Mouse (Mus musculus): ENCODE results near the gene 1600014C10Rik. TPM values are rescaled to one million over a fixed set of nuclear protein-coding genes. Genes with fewer than 3 reads are reported as not detected.

Gene 1600014C10Rik
- polyA plus RNA-seq, 1 experiment from 2014 or later, result 33.7 TPM

- Histone ChIP-seq H3K9ac (ENCODE audit: low read depth, low read length) (no peak overlapping the region), H3K36me3 (ENCODE audit: control insufficient read depth, insufficient read depth, low read length) (no peaks in the 10 kb centered on the region), H3K4me2 (ENCODE audit: low read length) (no peak overlapping the region), H3K9me3 (ENCODE audit: control insufficient read depth, low read length) (no peaks in the 10 kb centered on the region), H3K27me3 (replicated peaks; ENCODE audit: control insufficient read depth, insufficient read depth, low read length) (no peaks in the 10 kb centered on the region), H3K4me3 (ENCODE audit: low read length) (no peak overlapping the region), H3K4me1 (ENCODE audit: control insufficient read depth, insufficient read depth, low read depth, low read length) (no peaks in the 10 kb centered on the region), H3K27ac (ENCODE audit: low read depth, low read length) (no peak overlapping the region)
- WGBS, result 83% methylated on average over 9 of the region's 9 CpGs
- ATAC-seq, result no peak
Measured at GRCm38 (mm10) chr7:38158764-38159458, 24.1 kb upstream of the 1600014C10Rik start.

DNA sequence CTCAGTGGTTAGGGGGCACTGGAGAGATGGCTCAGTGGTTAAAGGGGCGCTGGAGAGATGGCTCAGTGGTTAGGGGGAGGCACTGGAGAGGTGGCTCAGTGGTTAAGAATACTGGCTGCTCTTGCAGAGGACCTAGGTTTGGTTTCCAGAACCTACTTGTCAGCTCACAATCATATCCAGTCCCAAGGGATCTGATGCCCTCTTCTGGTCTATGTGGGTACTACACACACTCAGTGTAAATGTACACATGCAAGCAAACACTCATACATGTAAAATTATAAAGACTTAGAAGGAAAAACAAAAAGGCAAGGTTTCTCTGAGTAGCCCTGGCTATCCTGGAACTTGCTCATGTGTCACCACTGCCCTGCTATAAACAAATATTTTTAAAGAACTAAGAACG is 21.6 kb upstream of the 1600014C10Rik start:
- no peak overlapping the region for H3K4me3 ChIP-seq (ENCODE audit: low read length)
- no peaks in the 10 kb centered on the region for H3K9me3 ChIP-seq (ENCODE audit: control insufficient read depth, low read length)
- H3K36me3 ChIP-seq (ENCODE audit: control insufficient read depth, insufficient read depth, low read length), result no peaks in the 10 kb centered on the region
- H3K4me2 ChIP-seq (ENCODE audit: low read length), result no peak overlapping the region
- 97% methylated on average over 2 of the region's 2 CpGs for WGBS
- no peak overlapping the region for H3K27ac ChIP-seq (ENCODE audit: low read depth, low read length)
- no peaks in the 10 kb centered on the region for H3K4me1 ChIP-seq (ENCODE audit: control insufficient read depth, insufficient read depth, low read depth, low read length)
- no peaks in the 10 kb centered on the region for H3K27me3 ChIP-seq (replicated peaks; ENCODE audit: control insufficient read depth, insufficient read depth, low read length)
- ATAC-seq, result no peak
- H3K9ac ChIP-seq (ENCODE audit: low read depth, low read length), result no peak overlapping the region

DNA sequence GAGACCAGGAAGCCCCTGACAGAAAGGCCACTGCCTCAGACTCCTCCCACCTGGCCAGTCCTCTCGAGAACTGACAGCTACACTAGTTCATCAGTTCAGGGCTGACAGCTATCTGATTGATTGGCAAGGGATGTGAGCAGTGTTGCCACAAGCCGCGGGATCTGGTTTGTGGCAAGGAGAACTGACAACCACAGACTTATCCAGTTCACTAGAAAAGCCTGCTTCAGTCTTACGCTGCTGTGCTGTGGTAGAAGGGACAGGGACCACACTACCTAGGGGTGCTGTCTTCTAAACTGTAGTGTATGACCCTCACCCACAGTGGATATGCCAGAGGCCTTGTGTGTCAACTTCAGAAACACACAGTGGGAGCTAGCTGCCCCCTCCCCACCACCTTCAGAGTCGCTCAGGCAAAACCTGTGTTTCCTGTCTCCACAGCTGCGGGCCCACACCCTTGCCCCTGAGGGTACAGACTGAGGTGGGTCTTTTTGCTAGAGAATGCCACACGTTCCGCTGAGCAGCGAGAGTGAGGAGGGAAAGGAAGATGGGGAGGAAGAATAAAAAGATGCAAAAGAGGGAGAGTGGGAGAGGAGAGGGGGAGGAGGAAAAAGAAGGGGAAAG is 19.5 kb upstream of the 1600014C10Rik start:
- H3K36me3 ChIP-seq (ENCODE audit: control insufficient read depth, insufficient read depth, low read length), result no peaks in the 10 kb centered on the region
- WGBS, result 60% methylated on average over 9 of the region's 9 CpGs
- H3K27ac ChIP-seq (ENCODE audit: low read depth, low read length), result no peak overlapping the region
- no peak overlapping the region for H3K4me2 ChIP-seq (ENCODE audit: low read length)
- H3K9ac ChIP-seq (ENCODE audit: low read depth, low read length), result no peak overlapping the region
- no peaks in the 10 kb centered on the region for H3K27me3 ChIP-seq (replicated peaks; ENCODE audit: control insufficient read depth, insufficient read depth, low read length)
- H3K4me1 ChIP-seq (ENCODE audit: control insufficient read depth, insufficient read depth, low read depth, low read length), result peaks cover 3% of the 10 kb centered on the region; the same call in 1 of the 2 replicates
- H3K4me3 ChIP-seq (ENCODE audit: low read length), result no peak overlapping the region
- ATAC-seq, result no peak
- H3K9me3 ChIP-seq (ENCODE audit: control insufficient read depth, low read length), result no peaks in the 10 kb centered on the region

DNA sequence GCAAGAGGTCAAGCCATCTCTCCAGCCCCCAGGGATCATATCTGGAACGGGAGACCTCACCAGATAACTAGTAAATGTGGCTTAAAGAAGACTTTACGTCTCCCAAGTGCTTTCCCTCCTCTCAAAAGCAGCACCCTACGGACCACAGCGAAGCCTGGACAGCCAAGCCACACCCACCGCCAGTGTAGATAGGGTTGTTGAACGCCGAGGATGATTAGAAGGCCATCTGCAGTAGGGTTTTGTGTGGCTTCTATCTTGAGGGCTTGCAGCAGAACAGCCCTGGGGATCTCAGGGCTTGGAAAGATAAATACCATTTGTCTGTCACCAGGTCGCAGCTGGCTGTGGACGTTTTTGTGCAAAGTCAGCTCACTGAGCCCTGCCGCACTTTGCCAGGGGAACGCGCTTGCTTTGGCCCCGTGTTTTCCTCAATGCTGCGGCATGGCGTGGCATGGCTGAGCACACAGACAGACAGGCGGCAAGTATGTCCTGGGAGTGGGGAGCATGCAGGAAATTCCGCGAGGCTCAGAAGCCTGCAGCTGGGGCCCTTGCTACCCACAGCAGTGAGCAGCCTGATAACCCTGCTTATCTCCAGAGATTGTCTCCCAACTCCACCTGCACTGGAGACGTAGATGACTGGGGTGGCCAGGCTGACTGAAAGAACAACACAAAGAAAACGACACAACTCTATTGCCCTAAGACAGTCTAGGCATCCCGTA is 15.9 kb upstream of the 1600014C10Rik start:
- H3K4me3 ChIP-seq (ENCODE audit: low read length), result no peak overlapping the region; the same call in 1 of the 2 replicates
- peaks cover 3% of the 10 kb centered on the region; the same call in 1 of the 2 replicates for H3K4me1 ChIP-seq (ENCODE audit: control insufficient read depth, insufficient read depth, low read depth, low read length)
- 52% methylated on average over 21 of the region's 21 CpGs for WGBS
- peak overlapping the region; percentile 35 for H3K9ac ChIP-seq (ENCODE audit: low read depth, low read length)
- no peaks in the 10 kb centered on the region for H3K9me3 ChIP-seq (ENCODE audit: control insufficient read depth, low read length)
- H3K36me3 ChIP-seq (ENCODE audit: control insufficient read depth, insufficient read depth, low read length), result no peaks in the 10 kb centered on the region
- H3K4me2 ChIP-seq (ENCODE audit: low read length), result peak overlapping the region; percentile 40
- peak; percentile 46; the same call in 1 of the 2 replicates for ATAC-seq
- no peaks in the 10 kb centered on the region for H3K27me3 ChIP-seq (replicated peaks; ENCODE audit: control insufficient read depth, insufficient read depth, low read length)
- H3K27ac ChIP-seq (ENCODE audit: low read depth, low read length), result no peak overlapping the region

DNA sequence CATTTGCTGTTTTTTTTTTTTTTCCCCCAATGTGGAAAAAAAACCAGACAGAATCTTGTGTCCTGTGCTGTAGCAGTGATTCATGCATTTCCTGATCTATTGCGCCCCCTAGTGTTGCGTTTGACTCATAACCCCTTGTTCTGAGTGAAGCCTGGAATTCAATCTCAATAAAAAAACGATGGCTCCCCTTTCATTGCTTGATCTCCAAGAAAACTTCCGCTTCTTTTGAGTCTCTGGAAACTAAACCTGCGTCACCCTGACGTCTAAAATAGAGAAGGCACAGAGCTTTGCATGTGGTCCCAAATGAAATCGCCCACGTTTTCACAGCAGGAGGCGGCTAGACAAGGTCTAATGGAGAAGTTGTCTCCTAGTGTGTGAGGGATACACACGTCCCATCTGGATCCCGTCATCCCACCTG is 15.3 kb upstream of the 1600014C10Rik start:
- no peaks in the 10 kb centered on the region for H3K9me3 ChIP-seq (ENCODE audit: control insufficient read depth, low read length)
- no peak overlapping the region for H3K4me2 ChIP-seq (ENCODE audit: low read length)
- 17% methylated on average over 11 of the region's 11 CpGs for WGBS
- H3K27ac ChIP-seq (ENCODE audit: low read depth, low read length), result no peak overlapping the region
- H3K36me3 ChIP-seq (ENCODE audit: control insufficient read depth, insufficient read depth, low read length), result no peaks in the 10 kb centered on the region
- H3K27me3 ChIP-seq (replicated peaks; ENCODE audit: control insufficient read depth, insufficient read depth, low read length), result no peaks in the 10 kb centered on the region
- H3K4me1 ChIP-seq (ENCODE audit: control insufficient read depth, insufficient read depth, low read depth, low read length), result peaks cover 3% of the 10 kb centered on the region; the same call in 1 of the 2 replicates
- ATAC-seq, result peak; percentile 67
- no peak overlapping the region for H3K9ac ChIP-seq (ENCODE audit: low read depth, low read length)
- no peak overlapping the region for H3K4me3 ChIP-seq (ENCODE audit: low read length)

DNA sequence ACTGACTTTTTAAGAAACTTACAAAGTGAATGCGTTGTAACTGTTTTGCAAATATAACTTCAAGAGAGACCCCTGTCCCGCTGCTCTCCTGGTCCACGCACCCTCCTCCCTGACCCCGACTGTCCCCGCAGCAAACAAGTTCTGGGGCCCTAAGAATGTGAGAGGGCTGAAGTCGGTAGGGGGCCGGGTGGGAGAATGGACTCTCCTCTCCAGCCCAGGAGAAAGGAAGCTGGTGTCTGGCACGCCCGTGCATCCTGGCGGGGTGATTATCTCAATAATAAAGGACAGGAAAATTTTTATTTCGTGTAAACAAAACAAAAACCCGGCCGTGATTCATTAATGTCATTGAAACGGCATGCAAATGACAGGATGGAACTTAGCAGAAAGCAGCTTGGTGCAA is 9.1 kb upstream of the 1600014C10Rik start:
- H3K36me3 ChIP-seq (ENCODE audit: control insufficient read depth, insufficient read depth, low read length), result no peaks in the 10 kb centered on the region
- peak overlapping the region; percentile 68 for H3K4me2 ChIP-seq (ENCODE audit: low read length)
- 9% methylated on average over 14 of the region's 14 CpGs for WGBS
- peaks cover 10% of the 10 kb centered on the region for H3K4me1 ChIP-seq (ENCODE audit: control insufficient read depth, insufficient read depth, low read depth, low read length)
- no peaks in the 10 kb centered on the region for H3K27me3 ChIP-seq (replicated peaks; ENCODE audit: control insufficient read depth, insufficient read depth, low read length)
- peak overlapping the region; percentile 72 for H3K9ac ChIP-seq (ENCODE audit: low read depth, low read length)
- peak overlapping the region; percentile 35 for H3K4me3 ChIP-seq (ENCODE audit: low read length)
- ATAC-seq, result no peak; the same call in 1 of the 2 replicates
- no peak overlapping the region for H3K27ac ChIP-seq (ENCODE audit: low read depth, low read length)
- H3K9me3 ChIP-seq (ENCODE audit: control insufficient read depth, low read length), result no peaks in the 10 kb centered on the region

GRCm38 (mm10) chr7:38174321-38175148 is 8.5 kb upstream of the 1600014C10Rik start:
- Histone ChIP-seq H3K36me3 (ENCODE audit: control insufficient read depth, insufficient read depth, low read length) (no peaks in the 10 kb centered on the region), H3K4me3 (ENCODE audit: low read length) (peak overlapping the region; percentile 35), H3K9ac (ENCODE audit: low read depth, low read length) (peak overlapping the region; percentile 72), H3K4me2 (ENCODE audit: low read length) (peak overlapping the region; percentile 68), H3K27ac (ENCODE audit: low read depth, low read length) (peak overlapping the region; percentile 34; the same call in 1 of the 2 replicates), H3K27me3 (replicated peaks; ENCODE audit: control insufficient read depth, insufficient read depth, low read length) (no peaks in the 10 kb centered on the region), H3K4me1 (ENCODE audit: control insufficient read depth, insufficient read depth, low read depth, low read length) (peaks cover 10% of the 10 kb centered on the region), H3K9me3 (ENCODE audit: control insufficient read depth, low read length) (no peaks in the 10 kb centered on the region)
- peak; percentile 71 for ATAC-seq
- 12% methylated on average over 31 of the region's 31 CpGs for WGBS

DNA sequence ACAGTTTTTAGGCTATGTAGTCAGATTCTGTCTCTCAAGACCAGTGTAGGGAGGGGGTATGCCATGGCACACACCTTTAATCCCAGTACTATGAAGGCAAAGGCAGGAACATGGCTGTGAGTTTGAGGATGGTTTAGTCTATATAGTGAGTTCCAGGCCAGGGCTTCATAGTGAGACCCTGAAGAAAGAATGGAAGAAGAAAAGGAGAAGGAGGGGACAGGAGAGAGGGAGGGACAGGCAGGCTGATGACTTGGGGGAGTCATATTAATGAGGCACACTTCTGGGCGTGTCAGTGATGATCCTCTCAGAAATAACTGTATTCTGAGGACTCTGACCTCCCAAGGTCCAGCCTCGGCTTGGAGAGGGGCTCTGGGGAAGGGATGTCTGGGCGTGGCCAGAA is 7.0 kb upstream of the 1600014C10Rik start:
- Histone ChIP-seq H3K4me1 (ENCODE audit: control insufficient read depth, insufficient read depth, low read depth, low read length) (peaks cover 10% of the 10 kb centered on the region), H3K27me3 (replicated peaks; ENCODE audit: control insufficient read depth, insufficient read depth, low read length) (no peaks in the 10 kb centered on the region), H3K9me3 (ENCODE audit: control insufficient read depth, low read length) (no peaks in the 10 kb centered on the region), H3K36me3 (ENCODE audit: control insufficient read depth, insufficient read depth, low read length) (no peaks in the 10 kb centered on the region), H3K27ac (ENCODE audit: low read depth, low read length) (no peak overlapping the region), H3K4me2 (ENCODE audit: low read length) (no peak overlapping the region), H3K9ac (ENCODE audit: low read depth, low read length) (no peak overlapping the region), H3K4me3 (ENCODE audit: low read length) (no peak overlapping the region)
- no peak for ATAC-seq
- 81% methylated on average over 3 of the region's 3 CpGs for WGBS
